Mouse (Mus musculus): ENCODE results near the gene Adamts9.

Adamts9 gene

GRCm38 (mm10) chr6:92809818-92810217 is 133.5 kb downstream of the Adamts9 start:
- DNase-seq (ENCODE audit: low spot score in 2 of 2) = no peak

GRCm38 (mm10) chr6:92804254-92804971 is 138.9 kb downstream of the Adamts9 start:
- DNase-seq (ENCODE audit: low spot score in 2 of 2) = no peak

- DNase-seq (ENCODE audit: low spot score in 2 of 2) = peak in 1 of 2 experiments; percentile 40
Measured at GRCm38 (mm10) chr6:92803213-92803612, 140.1 kb downstream of the Adamts9 start.

GRCm38 (mm10) chr6:92802421-92802820 is 140.9 kb downstream of the Adamts9 start:
- DNase-seq (ENCODE audit: low spot score in 2 of 2) = no peak

GRCm38 (mm10) chr6:92801462-92801861 is 141.8 kb downstream of the Adamts9 start:
- DNase-seq (ENCODE audit: low spot score in 2 of 2) = no peak

GRCm38 (mm10) chr6:92793804-92794203 is 149.5 kb downstream of the Adamts9 start:
- no peak for DNase-seq (ENCODE audit: low spot score in 2 of 2)

GRCm38 (mm10) chr6:92787376-92787712 is 155.9 kb downstream of the Adamts9 start:
- DNase-seq (ENCODE audit: low spot score in 2 of 2) = peak; percentile 76 to 89

GRCm38 (mm10) chr6:92786701-92787375 is 156.5 kb downstream of the Adamts9 start:
- no peak for DNase-seq (ENCODE audit: low spot score in 2 of 2)

- DNase-seq (ENCODE audit: low spot score in 2 of 2) = peak; percentile 28 to 40
Measured at GRCm38 (mm10) chr6:92784782-92785181, 158.5 kb downstream of the Adamts9 start.

GRCm38 (mm10) chr6:92781446-92781845 is 161.8 kb downstream of the Adamts9 start:
- DNase-seq (ENCODE audit: low spot score in 2 of 2) = no peak

- DNase-seq (ENCODE audit: low spot score in 2 of 2) = no peak
Measured at GRCm38 (mm10) chr6:92779935-92780205, 163.4 kb downstream of the Adamts9 start.

- DNase-seq (ENCODE audit: low spot score in 2 of 2) = no peak
Measured at GRCm38 (mm10) chr6:92779140-92779934, 164.0 kb downstream of the Adamts9 start.

- DNase-seq (ENCODE audit: low spot score in 2 of 2) = no peak
Measured at GRCm38 (mm10) chr6:92776356-92776755, 166.9 kb downstream of the Adamts9 start.

- no peak for DNase-seq (ENCODE audit: low spot score in 2 of 2)
Measured at GRCm38 (mm10) chr6:92762372-92762771, 180.9 kb downstream of the Adamts9 start.

GRCm38 (mm10) chr6:92759616-92760015 is 183.7 kb downstream of the Adamts9 start:
- no peak for DNase-seq (ENCODE audit: low spot score in 2 of 2)

- DNase-seq (ENCODE audit: low spot score in 2 of 2) = no peak
Measured at GRCm38 (mm10) chr6:92755826-92756225, 187.5 kb downstream of the Adamts9 start.

GRCm38 (mm10) chr6:92752737-92753136 is 190.6 kb downstream of the Adamts9 start:
- DNase-seq (ENCODE audit: low spot score in 2 of 2) = no peak

- peak in 1 of 2 experiments; percentile 7 for DNase-seq (ENCODE audit: low spot score in 2 of 2)
Measured at GRCm38 (mm10) chr6:92749420-92749819, 193.9 kb downstream of the Adamts9 start.

GRCm38 (mm10) chr6:92743605-92744004 is 199.7 kb downstream of the Adamts9 start:
- DNase-seq (ENCODE audit: low spot score in 2 of 2) = peak; percentile 20 to 41

GRCm38 (mm10) chr6:92737116-92737515 is 206.2 kb downstream of the Adamts9 start:
- no peak for DNase-seq (ENCODE audit: low spot score in 2 of 2)

- no peak for DNase-seq (ENCODE audit: low spot score in 2 of 2)
Measured at GRCm38 (mm10) chr6:92733651-92734050, 209.6 kb downstream of the Adamts9 start.

GRCm38 (mm10) chr6:92728514-92728913 is 214.8 kb downstream of the Adamts9 start:
- DNase-seq (ENCODE audit: low spot score in 2 of 2) = no peak

GRCm38 (mm10) chr6:92728084-92728483 is 215.2 kb downstream of the Adamts9 start:
- peak; percentile 52 to 79 for DNase-seq (ENCODE audit: low spot score in 2 of 2)

Measured in urinary bladder, postnatal 36 days (tissue).